Mouse (Mus musculus): ENCODE results near the gene Hoxb1. TPM values are rescaled to one million over a fixed set of nuclear protein-coding genes. Genes with fewer than 3 reads are reported as not detected.

Hoxb1 gene
- polyA plus RNA-seq, 1 experiment from 2014 or later = not detected

GRCm38 (mm10) chr11:96324125-96324524 is 41.4 kb upstream of the Hoxb1 start:
- ATAC-seq (ENCODE audit: insufficient number of reproducible peaks, low FRiP score, low TSS enrichment, low read depth) = no peak
- peaks cover 6% of the 10 kb centered on the region for H3K4me1 ChIP-seq
- WGBS = 4% methylated on average over 5 of the region's 5 CpGs
- H3K4me3 ChIP-seq (replicated peaks) = no peak overlapping the region
- H3K36me3 ChIP-seq = no peaks in the 10 kb centered on the region
- peaks cover 99% of the 10 kb centered on the region for H3K27me3 ChIP-seq
- H3K9me3 ChIP-seq (replicated peaks) = no peaks in the 10 kb centered on the region
- no peak overlapping the region for H3K9ac ChIP-seq
- no peak overlapping the region for H3K4me2 ChIP-seq (replicated peaks)
- H3K27ac ChIP-seq (replicated peaks) = no peak overlapping the region

GRCm38 (mm10) chr11:96324965-96325364 is 40.6 kb upstream of the Hoxb1 start:
- Histone ChIP-seq H3K9me3 (replicated peaks) (no peaks in the 10 kb centered on the region), H3K27ac (replicated peaks) (no peak overlapping the region), H3K4me2 (replicated peaks) (no peak overlapping the region), H3K27me3 (peaks cover 99% of the 10 kb centered on the region), H3K9ac (no peak overlapping the region), H3K4me1 (peaks cover 2% of the 10 kb centered on the region; the same call in 1 of the 2 replicates), H3K4me3 (replicated peaks) (no peak overlapping the region), H3K36me3 (no peaks in the 10 kb centered on the region)
- WGBS = 7% methylated on average over 8 of the region's 8 CpGs
- ATAC-seq (ENCODE audit: insufficient number of reproducible peaks, low FRiP score, low TSS enrichment, low read depth) = no peak

- Histone ChIP-seq H3K27ac (replicated peaks) (no peak overlapping the region), H3K27me3 (peaks cover 99% of the 10 kb centered on the region), H3K36me3 (no peaks in the 10 kb centered on the region), H3K4me3 (replicated peaks) (no peak overlapping the region), H3K4me2 (replicated peaks) (no peak overlapping the region), H3K4me1 (no peaks in the 10 kb centered on the region), H3K9me3 (replicated peaks) (no peaks in the 10 kb centered on the region), H3K9ac (no peak overlapping the region)
- 3% methylated on average over 22 of the region's 22 CpGs for WGBS
- ATAC-seq (ENCODE audit: insufficient number of reproducible peaks, low FRiP score, low TSS enrichment, low read depth) = no peak
These were observed 39.8 kb upstream of the Hoxb1 start for GRCm38 (mm10) chr11:96325747-96326212.

- Histone ChIP-seq H3K27me3 (peaks cover 99% of the 10 kb centered on the region), H3K9me3 (replicated peaks) (no peaks in the 10 kb centered on the region), H3K4me2 (replicated peaks) (no peak overlapping the region), H3K36me3 (no peaks in the 10 kb centered on the region), H3K4me1 (no peaks in the 10 kb centered on the region), H3K9ac (no peak overlapping the region), H3K4me3 (replicated peaks) (no peak overlapping the region), H3K27ac (replicated peaks) (no peak overlapping the region)
- WGBS = 2% methylated on average over 12 of the region's 12 CpGs
- ATAC-seq (ENCODE audit: insufficient number of reproducible peaks, low FRiP score, low TSS enrichment, low read depth) = no peak
These were observed 38.8 kb upstream of the Hoxb1 start for GRCm38 (mm10) chr11:96326705-96327104.

- Histone ChIP-seq H3K4me3 (replicated peaks) (no peak overlapping the region), H3K36me3 (no peaks in the 10 kb centered on the region), H3K9ac (no peak overlapping the region), H3K4me1 (no peaks in the 10 kb centered on the region), H3K9me3 (replicated peaks) (no peaks in the 10 kb centered on the region), H3K27ac (replicated peaks) (no peak overlapping the region), H3K4me2 (replicated peaks) (no peak overlapping the region), H3K27me3 (peaks cover 99% of the 10 kb centered on the region)
- 3% methylated on average over 7 of the region's 7 CpGs for WGBS
- no peak for ATAC-seq (ENCODE audit: insufficient number of reproducible peaks, low FRiP score, low TSS enrichment, low read depth)
These were observed 38.4 kb upstream of the Hoxb1 start for GRCm38 (mm10) chr11:96327122-96327521.

- no peaks in the 10 kb centered on the region for H3K36me3 ChIP-seq
- peaks cover 3% of the 10 kb centered on the region for H3K4me1 ChIP-seq
- H3K9ac ChIP-seq = no peak overlapping the region
- H3K4me3 ChIP-seq (replicated peaks) = no peak overlapping the region
- peaks cover 99% of the 10 kb centered on the region for H3K27me3 ChIP-seq
- no peaks in the 10 kb centered on the region for H3K9me3 ChIP-seq (replicated peaks)
- ATAC-seq (ENCODE audit: insufficient number of reproducible peaks, low FRiP score, low TSS enrichment, low read depth) = no peak
- WGBS = 3% methylated on average over 5 of the region's 5 CpGs
- H3K27ac ChIP-seq (replicated peaks) = no peak overlapping the region
- no peak overlapping the region for H3K4me2 ChIP-seq (replicated peaks)
These were observed 37.8 kb upstream of the Hoxb1 start for GRCm38 (mm10) chr11:96327750-96328149.

GRCm38 (mm10) chr11:96328605-96329004 is 36.9 kb upstream of the Hoxb1 start:
- H3K4me2 ChIP-seq (replicated peaks) = no peak overlapping the region
- H3K4me1 ChIP-seq = peaks cover 6% of the 10 kb centered on the region
- ATAC-seq (ENCODE audit: insufficient number of reproducible peaks, low FRiP score, low TSS enrichment, low read depth) = no peak
- H3K27me3 ChIP-seq = peaks cover 99% of the 10 kb centered on the region
- H3K9ac ChIP-seq = no peak overlapping the region
- H3K9me3 ChIP-seq (replicated peaks) = no peaks in the 10 kb centered on the region
- WGBS = 10% methylated on average over 8 of the region's 8 CpGs
- H3K4me3 ChIP-seq (replicated peaks) = no peak overlapping the region
- no peak overlapping the region for H3K27ac ChIP-seq (replicated peaks)
- no peaks in the 10 kb centered on the region for H3K36me3 ChIP-seq

- Histone ChIP-seq H3K4me3 (replicated peaks) (no peak overlapping the region), H3K9me3 (replicated peaks) (no peaks in the 10 kb centered on the region), H3K4me1 (peaks cover 6% of the 10 kb centered on the region), H3K9ac (no peak overlapping the region), H3K27ac (replicated peaks) (no peak overlapping the region), H3K4me2 (replicated peaks) (no peak overlapping the region), H3K36me3 (no peaks in the 10 kb centered on the region), H3K27me3 (peaks cover 99% of the 10 kb centered on the region)
- 1% methylated on average over 8 of the region's 8 CpGs for WGBS
- no peak for ATAC-seq (ENCODE audit: insufficient number of reproducible peaks, low FRiP score, low TSS enrichment, low read depth)
These were observed 33.4 kb upstream of the Hoxb1 start for GRCm38 (mm10) chr11:96332105-96332504.

- peak overlapping the region; percentile 12 for H3K4me3 ChIP-seq (replicated peaks)
- no peak for ATAC-seq (ENCODE audit: insufficient number of reproducible peaks, low FRiP score, low TSS enrichment, low read depth)
- no peak overlapping the region for H3K27ac ChIP-seq (replicated peaks)
- 1% methylated on average over 35 of the region's 35 CpGs for WGBS
- peaks cover 6% of the 10 kb centered on the region for H3K4me1 ChIP-seq
- H3K4me2 ChIP-seq (replicated peaks) = peak overlapping the region; percentile 43
- no peak overlapping the region for H3K9ac ChIP-seq
- peaks cover 99% of the 10 kb centered on the region for H3K27me3 ChIP-seq
- H3K36me3 ChIP-seq = no peaks in the 10 kb centered on the region
- H3K9me3 ChIP-seq (replicated peaks) = no peaks in the 10 kb centered on the region
These were observed 32.9 kb upstream of the Hoxb1 start for GRCm38 (mm10) chr11:96332618-96333032.

GRCm38 (mm10) chr11:96333241-96334001 is 32.1 kb upstream of the Hoxb1 start:
- no peak overlapping the region for H3K9ac ChIP-seq

GRCm38 (mm10) chr11:96334002-96334364 is 31.6 kb upstream of the Hoxb1 start:
- H3K9ac ChIP-seq = no peak overlapping the region
- ATAC-seq (ENCODE audit: insufficient number of reproducible peaks, low FRiP score, low TSS enrichment, low read depth) = no peak
- peaks cover 99% of the 10 kb centered on the region for H3K27me3 ChIP-seq
- no peaks in the 10 kb centered on the region for H3K36me3 ChIP-seq
- no peak overlapping the region for H3K27ac ChIP-seq (replicated peaks)
- H3K9me3 ChIP-seq (replicated peaks) = no peaks in the 10 kb centered on the region
- peaks cover 6% of the 10 kb centered on the region for H3K4me1 ChIP-seq
- H3K4me2 ChIP-seq (replicated peaks) = no peak overlapping the region
- WGBS = 8% methylated on average over 2 of the region's 2 CpGs
- no peak overlapping the region for H3K4me3 ChIP-seq (replicated peaks)

More at GRCm38 (mm10) chr11:96333241-96334001, 32.1 kb upstream of the Hoxb1 start:
- no peak for ATAC-seq (ENCODE audit: insufficient number of reproducible peaks, low FRiP score, low TSS enrichment, low read depth)
- Histone ChIP-seq H3K9me3 (replicated peaks) (no peaks in the 10 kb centered on the region), H3K36me3 (no peaks in the 10 kb centered on the region), H3K4me2 (replicated peaks) (no peak overlapping the region), H3K4me3 (replicated peaks) (no peak overlapping the region), H3K4me1 (peaks cover 6% of the 10 kb centered on the region), H3K27me3 (peaks cover 99% of the 10 kb centered on the region), H3K27ac (replicated peaks) (no peak overlapping the region)
- WGBS = 6% methylated on average over 17 of the region's 17 CpGs

- Histone ChIP-seq H3K4me2 (replicated peaks) (no peak overlapping the region), H3K36me3 (no peaks in the 10 kb centered on the region), H3K4me1 (peaks cover 6% of the 10 kb centered on the region), H3K9ac (no peak overlapping the region), H3K9me3 (replicated peaks) (no peaks in the 10 kb centered on the region), H3K27ac (replicated peaks) (no peak overlapping the region), H3K27me3 (peaks cover 99% of the 10 kb centered on the region), H3K4me3 (replicated peaks) (no peak overlapping the region)
- 32% methylated on average over 3 of the region's 3 CpGs for WGBS
- no peak for ATAC-seq (ENCODE audit: insufficient number of reproducible peaks, low FRiP score, low TSS enrichment, low read depth)
These were observed 30.6 kb upstream of the Hoxb1 start for GRCm38 (mm10) chr11:96334998-96335397.

All from embryonic facial prominence, embryonic 15.5 days (tissue).